Mouse (Mus musculus) thymus, adult 2 months (tissue): ENCODE data around the gene Thada.

Experiments used
- CTCF ChIP-seq: fragments of 200-500 bp; IDR thresholded peaks from 2 replicates; pipeline ENCODE4 v1.5.1; 2012; ENCODE audit warnings: mild to moderate bottlenecking, control low read depth, low read length, moderate library complexity, borderline replicate concordance; ENCODE audit not compliant: control insufficient read depth, poor library complexity, insufficient read depth; ENCODE audit errors: extremely low read depth
- POLR2A ChIP-seq: fragments of 200-500 bp; IDR thresholded peaks from 2 replicates; pipeline ENCODE4 v1.6.1; 2012; ENCODE audit warnings: mild to moderate bottlenecking, low read length, control low read depth, moderate library complexity; ENCODE audit not compliant: control insufficient read depth, poor library complexity, insufficient read depth; ENCODE audit errors: extremely low read depth

DNA sequence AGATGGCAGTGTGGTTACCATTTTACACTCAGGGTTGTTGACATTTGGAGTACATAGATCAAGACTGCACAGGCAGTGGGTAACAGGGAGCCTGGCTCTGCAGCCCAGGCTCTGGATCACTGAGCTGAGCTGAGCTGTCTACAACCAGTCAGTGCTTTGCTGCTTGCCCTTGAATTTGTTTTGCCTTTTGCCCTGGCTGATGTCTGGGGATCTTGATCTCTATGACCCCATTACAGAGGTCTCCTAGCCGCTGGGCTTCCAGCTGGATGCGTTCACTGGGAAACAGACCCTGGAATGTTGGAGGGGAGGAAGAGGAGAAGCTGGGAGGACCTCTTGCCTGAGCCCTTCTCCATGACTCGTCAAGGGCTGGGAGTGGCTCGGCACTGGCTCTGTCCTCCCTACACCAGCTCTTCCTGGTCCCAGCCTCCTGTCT is 268.1 kb downstream of the Thada start:
- TF ChIP-seq CTCF (no peak), POLR2A (no peak)
